Mouse (Mus musculus) kidney, embryonic 14.5 days (tissue): Measurements from ENCODE around the gene Gm10837. TPM values are rescaled to one million over a fixed set of nuclear protein-coding genes. Genes with fewer than 3 reads are reported as not detected.
A peak's percentile ranks its signal among the peaks of the same experiment; 100 is the strongest.
"Not testable (repeated sequence)": the region's sequence is repeated elsewhere in the genome, so short reads cannot be mapped to it uniquely, and the experiment has no call there.

Experiments
- ATAC-seq: fragments of 200-750 bp; cut with Nextera tagmentation; 2 replicates; pipeline ENCODE4 v1.8.0; 2017; ENCODE audit warnings: moderate number of reproducible peaks, mild to moderate bottlenecking, moderate TSS enrichment, moderate library complexity; ENCODE audit not compliant: low FRiP score, low TSS enrichment
- H3K27ac ChIP-seq: fragments of 300-500 bp; sonication (generic); 2 replicates; pipeline ENCODE4 v1.5.1; 2014; ENCODE audit warnings: low read depth, mild to moderate bottlenecking, low read length, moderate library complexity, mixed read lengths
- H3K27me3 ChIP-seq: fragments of 300-500 bp; sonication (generic); 2 replicates; pipeline ENCODE4 v1.6.1; 2014; ENCODE audit warnings: mild to moderate bottlenecking, low read length; ENCODE audit not compliant: control insufficient read depth, insufficient read depth
- H3K36me3 ChIP-seq: fragments of 300-500 bp; sonication (generic); 2 replicates; pipeline ENCODE4 v1.6.1; 2014; ENCODE audit warnings: low read length, mixed read lengths; ENCODE audit not compliant: control insufficient read depth, insufficient read depth
- H3K4me1 ChIP-seq: fragments of 300-500 bp; sonication (generic); 2 replicates; pipeline ENCODE4 v1.6.1; 2014; ENCODE audit warnings: low read length, mixed read lengths; ENCODE audit not compliant: control insufficient read depth, insufficient read depth
- H3K4me2 ChIP-seq: fragments of 300-500 bp; sonication (generic); replicated peaks from 2 replicates; pipeline ENCODE4 v1.6.1; 2014; ENCODE audit warnings: low read depth, mild to moderate bottlenecking, low read length
- H3K4me3 ChIP-seq: fragments of 300-500 bp; sonication (generic); 2 replicates; pipeline ENCODE4 v1.5.1; 2014; ENCODE audit warnings: mild to moderate bottlenecking, low read length
- H3K9ac ChIP-seq: fragments of 300-500 bp; sonication (generic); 2 replicates; pipeline ENCODE4 v1.6.1; 2014; ENCODE audit warnings: low read depth, mild to moderate bottlenecking, low read length, moderate library complexity
- H3K9me3 ChIP-seq: fragments of 300-500 bp; sonication (generic); 2 replicates; pipeline ENCODE4 v1.6.1; 2016; ENCODE audit warnings: low read length; ENCODE audit not compliant: control insufficient read depth
- WGBS: fragments of 180-500 bp; shearing (Covaris S2); extraction: QIAGEN DNeasy Blood & Tissue Kit; methylation state at CpG from one replicate; pipeline ENCODE4 v1.1.7; 2014; 5-methylcytosine and 5-hydroxymethylcytosine counted together
- polyA plus RNA-seq: library from polyadenylated mRNA; unstranded; fragments of >200 nt; fragmentation: Nextera tagmentation; extraction: Ambion mirVana; gene quantifications from 2 replicates; pipeline ENCODE4 v1.2.1, GENCODE M21; 2014

Gene Gm10837
- polyA plus RNA-seq, 1 experiment from 2014 or later: not detected

DNA sequence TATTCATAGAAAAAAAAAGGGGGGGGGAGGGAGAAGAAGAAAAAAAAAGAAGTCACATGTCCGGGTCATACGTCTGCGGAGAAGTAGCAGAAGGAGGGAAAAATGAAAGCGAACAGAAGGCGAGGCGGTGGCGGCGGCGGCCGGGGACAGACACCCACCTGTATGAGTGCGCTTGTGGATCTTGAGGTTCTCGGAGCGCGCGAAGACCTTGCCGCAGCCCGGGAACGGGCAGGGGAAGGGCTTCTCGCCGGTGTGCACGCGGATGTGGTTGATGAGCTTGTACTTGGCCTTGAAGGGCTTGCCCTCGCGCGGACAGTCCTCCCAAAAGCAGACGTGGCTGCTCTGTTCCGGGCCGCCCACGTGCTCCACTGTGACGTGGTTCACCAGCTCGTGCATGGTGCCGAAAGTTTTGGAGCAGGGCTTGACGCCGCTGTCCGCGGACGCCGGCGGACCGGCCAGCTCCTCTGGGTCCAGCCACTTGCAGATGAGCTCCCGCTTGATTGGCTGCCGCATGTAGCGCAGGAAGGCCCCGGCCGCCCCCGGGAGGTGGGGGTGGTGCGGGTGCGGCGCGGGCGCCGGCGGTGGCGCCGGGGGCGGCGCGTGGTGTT, 26.5 kb upstream of the Gm10837 start:
- under 1% methylated on average over 32 of the region's 58 CpGs for WGBS
- Histone ChIP-seq H3K27me3 (peaks cover 88% of the 10 kb centered on the region), H3K4me3 (peak overlapping the region; percentile 36), H3K4me2 (peak overlapping the region; percentile 91)
- not testable (repeated sequence) for H3K9ac ChIP-seq, H3K27ac ChIP-seq, H3K36me3 ChIP-seq, H3K4me1 ChIP-seq, H3K9me3 ChIP-seq
- ATAC-seq: peak; percentile 61

DNA sequence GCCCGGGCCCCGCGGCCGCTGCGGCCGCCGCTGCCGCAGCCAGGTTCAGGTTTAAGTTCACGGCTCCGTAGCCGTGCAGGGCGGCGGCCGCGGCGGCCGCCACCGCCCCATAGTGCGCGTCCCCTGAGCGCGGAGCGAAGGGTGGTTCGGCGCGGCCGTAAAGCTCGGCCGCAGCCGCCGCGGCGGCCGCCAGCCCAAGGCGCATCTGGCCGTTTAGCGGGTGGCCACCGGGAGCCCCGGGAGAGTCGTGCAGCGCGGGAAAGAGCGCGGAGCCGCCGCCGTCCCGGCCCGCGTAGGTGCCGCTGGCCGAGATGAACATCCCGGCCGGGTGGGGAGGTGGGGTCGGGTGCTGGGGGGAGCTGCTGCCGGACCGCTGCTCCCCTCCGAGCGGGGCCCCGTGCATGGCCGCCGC, 26.0 kb upstream of the Gm10837 start:
- Histone ChIP-seq H3K9me3 (no peaks in the 10 kb centered on the region), H3K27ac (no peak overlapping the region), H3K4me3 (peak overlapping the region; percentile 36), H3K4me2 (peak overlapping the region; percentile 91), H3K36me3 (no peaks in the 10 kb centered on the region), H3K9ac (no peak overlapping the region), H3K27me3 (peaks cover 92% of the 10 kb centered on the region), H3K4me1 (peaks cover 7% of the 10 kb centered on the region)
- peak; percentile 58 for ATAC-seq
- WGBS: 1% methylated on average over 55 of the region's 62 CpGs

DNA sequence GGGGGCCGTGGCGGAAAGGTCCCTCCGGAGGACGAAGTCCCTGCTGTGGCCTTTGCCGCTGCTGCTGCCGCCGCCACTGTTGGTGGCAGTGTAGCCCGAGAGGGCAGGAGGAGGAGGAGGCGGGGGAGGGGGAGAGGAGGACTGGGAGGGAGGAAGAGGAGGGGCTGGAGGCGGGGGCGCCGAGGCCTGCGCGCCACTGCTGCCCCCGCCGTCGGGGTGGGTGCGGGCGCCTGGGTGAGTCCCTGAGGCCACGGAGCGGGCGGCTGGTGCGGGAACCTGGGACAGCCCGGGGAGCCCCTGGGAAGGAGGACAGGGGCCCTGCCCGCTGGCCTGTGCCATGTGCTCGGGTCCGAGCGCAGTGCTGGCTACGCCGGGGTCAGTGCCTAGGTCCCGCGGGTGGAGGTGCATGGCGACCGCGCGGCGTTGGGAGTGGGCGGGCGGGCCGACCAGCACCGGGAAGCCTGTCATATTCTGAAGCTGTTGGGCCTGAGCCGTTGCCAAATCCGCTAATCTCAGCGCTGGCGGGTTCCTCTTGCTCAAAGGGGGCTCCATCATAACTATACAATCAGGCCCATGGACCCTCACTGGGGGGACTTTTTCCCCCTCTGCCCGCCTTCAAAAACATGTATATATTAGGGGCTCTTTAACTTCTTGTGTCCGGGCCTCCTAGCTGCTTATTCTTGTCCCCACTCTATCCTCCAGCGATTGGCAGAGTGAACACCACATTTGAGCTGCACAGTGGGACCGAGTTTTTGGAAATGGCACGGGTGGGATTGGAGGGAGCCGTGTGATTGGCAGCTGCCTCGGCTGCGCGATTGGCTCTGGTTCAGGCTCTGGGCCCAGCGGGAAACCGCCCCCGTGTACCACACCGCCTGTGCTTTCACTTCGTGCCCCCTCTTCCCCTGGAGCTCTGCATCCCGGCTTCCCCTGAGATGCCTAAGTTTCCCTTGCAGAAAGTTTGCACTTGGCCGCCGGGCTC, 25.3 kb upstream of the Gm10837 start, which contains the start of gene Zic5:
Gene Zic5 (minus strand): TSS at position 915 of the 979 bp plus-strand sequence.
- Histone ChIP-seq H3K4me3 (peak within 1 kb of the TSS; percentile 36), H3K36me3 (no peaks in the 10 kb centered on the region), H3K9me3 (no peaks in the 10 kb centered on the region), H3K4me2 (peak within 1 kb of the TSS; percentile 91), H3K4me1 (peaks cover 7% of the 10 kb centered on the region), H3K27me3 (peaks cover 94% of the 10 kb centered on the region), H3K9ac (no peak within 1 kb of the TSS), H3K27ac (no peak within 1 kb of the TSS)
- ATAC-seq: peak; percentile 47
- WGBS: under 1% methylated on average over 58 of the region's 62 CpGs

DNA sequence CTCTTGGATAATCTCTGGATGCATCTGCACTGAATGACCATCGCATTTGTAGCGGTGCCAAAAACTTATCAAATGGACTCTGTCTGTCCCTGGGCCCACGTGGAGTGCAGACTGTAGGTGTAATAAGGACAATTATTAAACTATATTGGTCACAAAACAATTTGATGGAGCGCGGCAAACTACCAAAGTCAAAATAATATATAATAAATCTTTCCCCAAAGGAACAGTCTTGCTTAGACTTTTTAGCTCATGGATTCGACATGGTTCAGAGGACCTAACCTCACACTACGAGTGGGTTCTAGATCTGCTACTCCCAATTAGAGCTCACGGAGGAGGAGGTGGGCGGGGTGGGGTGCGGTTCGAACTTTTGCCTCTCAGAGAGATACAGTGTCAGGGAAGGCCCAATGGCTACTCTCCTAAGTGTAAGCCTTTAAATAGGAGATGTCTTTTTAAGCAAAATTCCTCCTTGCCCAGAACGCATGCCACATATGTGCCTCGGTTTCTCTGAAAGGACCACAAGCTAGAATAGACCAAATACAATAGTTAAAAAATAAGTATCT, 24.4 kb upstream of the Gm10837 start:
- peaks cover 7% of the 10 kb centered on the region for H3K4me1 ChIP-seq
- no peak overlapping the region for H3K4me2 ChIP-seq

DNA sequence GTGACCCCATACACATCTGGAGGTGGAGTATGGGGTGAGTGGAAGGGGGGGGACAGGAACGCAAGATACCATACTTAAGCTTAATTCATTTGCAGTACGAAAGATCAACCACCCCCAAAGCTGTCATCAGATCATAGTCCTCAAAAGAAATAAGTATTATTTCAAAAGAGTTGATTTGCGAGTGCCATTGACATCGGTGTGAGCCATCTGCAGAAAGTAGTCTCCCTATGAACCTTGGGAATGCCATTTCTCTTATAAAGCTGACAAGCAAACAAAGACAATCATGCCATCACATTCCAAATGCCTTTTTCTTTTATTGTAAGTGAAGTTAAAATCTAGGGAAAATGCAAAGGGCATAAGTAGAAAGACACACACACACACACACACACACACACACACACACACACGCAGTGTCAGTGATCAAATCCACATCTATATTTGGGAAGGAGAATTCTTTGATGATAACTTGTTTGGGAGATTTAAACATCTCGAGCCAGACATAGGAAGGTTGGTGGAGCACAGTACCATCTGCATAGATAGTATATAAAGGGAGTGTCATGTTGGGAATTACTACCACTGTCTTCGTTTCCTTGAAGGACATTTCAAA, 23.5 kb upstream of the Gm10837 start:
- WGBS: 44% methylated on average over 7 of the region's 7 CpGs
- Histone ChIP-seq H3K4me3 (no peak overlapping the region), H3K9me3 (no peaks in the 10 kb centered on the region), H3K27me3 (peaks cover 99% of the 10 kb centered on the region), H3K4me2 (no peak overlapping the region), H3K36me3 (no peaks in the 10 kb centered on the region), H3K4me1 (peaks cover 7% of the 10 kb centered on the region), H3K9ac (no peak overlapping the region), H3K27ac (no peak overlapping the region)
- ATAC-seq: no peak

More for the DNA sequence above, 24.4 kb upstream of the Gm10837 start:
- H3K9me3 ChIP-seq: no peaks in the 10 kb centered on the region
- peaks cover 98% of the 10 kb centered on the region for H3K27me3 ChIP-seq
- H3K36me3 ChIP-seq: no peaks in the 10 kb centered on the region
- no peak overlapping the region for H3K9ac ChIP-seq
- 18% methylated on average over 13 of the region's 13 CpGs for WGBS
- H3K27ac ChIP-seq: no peak overlapping the region
- no peak for ATAC-seq
- H3K4me3 ChIP-seq: peak overlapping the region; percentile 36; the same call in 1 of the 2 replicates

DNA sequence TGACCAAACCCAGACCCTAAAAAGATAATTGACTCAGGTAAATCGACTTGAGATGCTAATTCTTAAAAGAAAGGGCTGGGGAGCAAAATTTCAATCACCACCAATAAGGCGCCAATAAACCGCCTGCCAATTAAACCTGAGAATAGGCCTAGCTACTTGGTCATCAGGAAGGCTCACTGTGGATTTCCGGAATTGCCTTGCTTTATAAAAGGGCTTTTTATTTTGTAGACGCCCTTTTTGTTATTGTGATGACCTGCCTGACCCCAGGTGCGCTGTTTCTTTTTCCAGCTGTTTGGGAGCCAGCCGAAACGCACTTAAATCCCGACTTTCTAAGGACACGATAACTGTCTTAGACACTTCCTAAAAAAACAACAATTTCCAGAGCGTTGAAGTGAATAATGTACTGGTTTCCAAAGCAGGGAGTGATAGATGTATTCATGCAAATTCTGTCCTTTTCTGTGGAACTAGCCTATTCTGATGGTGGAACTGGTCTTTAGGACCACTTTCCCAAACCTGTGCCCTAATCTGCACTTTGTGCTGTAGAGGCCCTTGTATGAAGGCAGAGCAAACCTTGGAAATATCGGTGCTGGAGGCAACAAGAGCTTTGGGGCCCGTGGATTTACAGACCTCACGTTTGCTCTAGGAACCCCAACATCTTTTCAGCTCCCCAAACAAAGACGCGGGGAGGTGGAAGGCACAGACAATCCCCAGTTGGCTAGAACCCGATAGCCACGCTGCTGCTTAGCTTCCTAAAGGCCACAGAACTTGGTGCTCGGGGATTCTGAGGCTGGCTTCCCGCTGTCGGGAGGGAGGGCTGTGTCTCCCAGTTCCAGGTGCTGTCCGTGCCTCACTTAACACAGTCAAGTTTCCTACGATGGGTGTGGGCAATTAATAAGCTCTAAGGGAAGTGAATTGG, 22.2 kb upstream of the Gm10837 start:
- 2% methylated on average over 23 of the region's 23 CpGs for WGBS
- Histone ChIP-seq H3K4me3 (no peak overlapping the region), H3K36me3 (no peaks in the 10 kb centered on the region), H3K4me2 (no peak overlapping the region), H3K9ac (no peak overlapping the region), H3K27me3 (peaks cover 97% of the 10 kb centered on the region), H3K4me1 (peaks cover 7% of the 10 kb centered on the region), H3K27ac (no peak overlapping the region), H3K9me3 (no peaks in the 10 kb centered on the region)
- ATAC-seq: no peak

DNA sequence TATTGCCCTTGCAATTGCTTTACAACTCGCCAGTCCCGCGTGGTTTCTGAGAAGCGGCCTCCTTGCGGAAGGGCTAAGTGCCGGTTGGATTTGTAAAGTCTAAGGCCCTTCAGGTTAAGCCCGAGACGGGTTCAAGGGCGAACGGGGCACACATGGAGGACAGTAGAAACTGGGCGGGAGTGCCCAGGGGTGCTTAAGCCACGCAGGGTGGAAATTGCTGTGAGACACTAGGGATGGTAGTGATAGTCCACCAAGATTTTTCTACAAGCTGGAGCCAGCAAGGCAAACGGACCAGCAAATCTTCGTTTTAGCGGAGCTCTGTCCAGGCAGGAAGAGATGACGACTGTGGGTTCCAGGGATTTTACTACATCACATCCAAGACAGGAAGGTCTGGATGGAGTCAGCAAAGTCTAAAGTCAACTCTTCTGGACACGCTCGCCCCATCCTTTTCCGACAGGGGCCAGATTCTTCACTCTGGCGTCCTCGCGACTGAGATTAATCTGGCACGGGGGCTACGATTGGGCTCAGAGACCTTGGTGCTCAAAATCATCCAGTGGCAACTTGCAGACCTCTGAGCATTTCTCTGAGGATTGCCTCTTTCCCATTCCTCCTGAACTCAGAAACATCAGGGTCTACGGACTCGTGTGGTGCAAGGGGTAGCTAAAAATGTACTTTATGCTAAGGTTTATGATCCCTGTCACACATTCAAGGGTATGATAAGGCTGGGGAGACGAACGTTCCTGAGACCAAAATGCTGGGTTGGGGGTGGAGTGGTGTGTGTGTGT, 21.2 kb upstream of the Gm10837 start:
- Histone ChIP-seq H3K27me3 (peaks cover 97% of the 10 kb centered on the region), H3K9me3 (no peaks in the 10 kb centered on the region), H3K36me3 (no peaks in the 10 kb centered on the region), H3K4me1 (peaks cover 7% of the 10 kb centered on the region), H3K27ac (no peak overlapping the region), H3K4me2 (no peak overlapping the region), H3K9ac (no peak overlapping the region), H3K4me3 (no peak overlapping the region)
- ATAC-seq: no peak
- WGBS: 1% methylated on average over 28 of the region's 28 CpGs
